Mouse (Mus musculus): Measurements from ENCODE around the gene Taf11. TPM values are rescaled to one million over a fixed set of nuclear protein-coding genes. Genes with fewer than 3 reads are reported as not detected.

The Taf11 gene
- polyA plus RNA-seq, 1 experiment: 45.2 TPM

DNA sequence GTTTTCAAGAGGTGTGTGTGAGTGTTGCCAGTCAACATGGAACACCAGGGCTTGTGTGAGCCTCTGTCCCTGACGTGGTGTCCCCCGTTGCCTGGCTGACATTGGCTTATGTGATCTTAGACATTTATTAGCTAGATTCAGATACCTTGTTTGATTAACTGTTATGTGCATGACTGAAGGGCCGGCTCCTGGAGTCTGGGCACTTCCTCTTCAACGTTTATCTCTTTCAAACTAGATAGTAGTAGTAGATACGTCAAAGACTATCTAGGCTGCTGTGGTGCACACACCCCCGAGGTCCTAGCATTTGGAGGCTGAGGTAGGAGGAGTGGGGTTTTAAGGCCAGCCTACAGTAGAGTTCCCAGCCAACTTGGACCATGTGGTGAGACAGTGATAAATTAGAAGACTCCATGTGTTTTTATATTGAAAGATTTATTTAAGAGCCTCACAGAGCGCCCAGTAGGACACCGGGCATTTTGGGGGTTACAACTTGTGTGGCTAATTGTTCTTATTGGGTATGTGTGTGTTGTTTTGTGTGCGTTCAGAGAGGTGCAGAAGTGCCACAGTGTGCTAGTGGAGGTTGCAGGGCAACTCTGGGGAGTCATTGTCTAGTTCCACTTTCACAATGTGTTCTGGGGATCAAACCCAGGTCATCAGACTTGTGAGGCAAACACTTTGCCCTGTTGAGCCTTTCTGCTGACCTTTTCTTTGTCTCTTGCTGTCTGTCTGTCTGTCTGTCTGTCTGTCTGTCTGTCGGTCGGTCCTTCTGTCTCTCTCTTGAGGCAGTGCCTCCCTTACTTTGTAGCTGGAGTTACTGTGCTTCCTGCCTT is 51.8 kb downstream of the Taf11 start:
- no peak for TF ChIP-seq CTCF (IDR thresholded peaks at IDR 0.05; ENCODE audit: extremely low read depth, insufficient read depth, low read length)
- TF ChIP-seq POLR2A (IDR thresholded peaks at IDR 0.05; ENCODE audit: extremely low read depth, insufficient read depth, low read length): no peak
- Histone ChIP-seq H3K27ac (ENCODE audit: insufficient read depth, low read length) (no peak overlapping the region), H3K4me1 (ENCODE audit: control insufficient read depth, insufficient read depth, low read length) (peaks cover 5% of the 10 kb centered on the region; the same call in 1 of the 2 replicates)

DNA sequence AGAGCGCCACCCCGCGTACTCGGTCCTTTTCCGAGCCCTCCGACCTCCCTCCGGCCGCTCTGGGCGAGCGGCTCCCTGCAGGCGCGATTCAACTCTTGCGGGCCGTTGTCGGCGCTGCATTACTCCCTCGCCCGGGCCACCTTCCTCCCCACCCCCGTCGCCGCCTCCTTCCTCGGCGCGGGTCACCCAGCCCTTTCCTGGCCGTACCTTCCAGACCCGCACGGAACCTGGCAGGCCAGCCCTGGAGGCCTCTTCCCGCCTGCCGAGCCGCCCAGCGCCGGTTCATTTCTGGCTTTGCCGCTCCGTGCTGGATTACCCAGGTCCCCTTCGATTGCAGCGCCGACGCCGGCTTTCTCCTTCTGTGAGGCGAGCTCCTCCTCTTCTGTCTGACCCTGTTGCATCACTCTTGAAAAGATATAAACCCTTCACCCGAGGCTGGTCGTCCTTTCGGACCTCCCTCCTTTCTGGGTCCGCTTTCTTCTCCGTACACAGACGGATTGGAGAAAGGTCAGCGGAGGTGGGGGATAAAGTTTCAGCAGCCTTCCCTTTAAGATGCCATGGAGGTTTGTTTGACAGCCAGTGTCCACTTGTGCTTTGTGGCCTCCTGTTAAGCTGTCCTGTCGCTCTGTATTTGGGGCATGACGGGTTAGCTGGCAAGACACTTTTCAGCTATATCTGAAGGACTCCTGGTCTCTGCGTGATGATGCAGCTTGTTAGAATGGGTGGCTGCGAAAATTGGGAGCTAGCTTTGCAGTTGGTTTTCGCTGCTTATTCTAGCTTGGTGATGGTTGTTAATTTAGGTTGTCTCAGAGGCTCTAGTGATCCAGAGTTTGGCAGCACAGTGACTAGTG is 52.6 kb downstream of the Taf11 start:
- 0 out of 2 replicates have a peak overlapping the region, but pooled peaks have one; percentile 30 for H3K27ac ChIP-seq (ENCODE audit: insufficient read depth, low read length)
- H3K4me3 ChIP-seq (ENCODE audit: insufficient read depth, low read length): peak overlapping the region; percentile 71
- H3K4me1 ChIP-seq (ENCODE audit: control insufficient read depth, insufficient read depth, low read length): peaks cover 5% of the 10 kb centered on the region; the same call in 1 of the 2 replicates
- no peak for TF ChIP-seq POLR2A (IDR thresholded peaks at IDR 0.05; ENCODE audit: extremely low read depth, insufficient read depth, low read length)
- no peak for TF ChIP-seq CTCF (IDR thresholded peaks at IDR 0.05; ENCODE audit: extremely low read depth, insufficient read depth, low read length)

More for the DNA sequence above, 51.8 kb downstream of the Taf11 start:
- peak overlapping the region; percentile 71 for H3K4me3 ChIP-seq (ENCODE audit: insufficient read depth, low read length)

DNA sequence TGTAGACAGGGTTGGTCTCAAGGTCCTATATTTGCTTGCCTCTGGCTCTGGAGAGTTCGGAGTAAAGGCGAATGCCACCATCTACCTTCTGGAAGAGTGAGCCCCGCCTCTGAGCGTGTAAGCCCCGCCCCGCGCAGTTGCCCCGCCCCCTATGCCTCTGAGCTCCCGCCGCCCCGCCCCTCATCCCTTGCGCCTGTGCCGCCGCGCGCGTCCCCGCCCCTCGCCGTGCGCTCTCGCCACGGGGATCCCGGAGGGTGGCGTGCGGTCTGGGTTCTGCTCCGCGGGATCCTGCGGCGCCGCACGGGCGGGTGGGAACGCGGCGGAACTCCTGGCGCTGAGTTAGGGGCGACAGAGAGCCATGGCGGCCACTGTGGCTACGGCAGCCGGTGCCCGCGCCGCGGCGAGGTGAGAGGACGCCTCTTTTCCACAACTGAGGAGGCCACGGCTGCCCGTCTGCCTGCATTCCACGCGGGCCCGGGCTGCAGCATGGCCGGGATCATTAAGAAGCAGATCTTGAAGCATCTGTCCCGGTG is 53.3 kb downstream of the Taf11 start, which contains the start of gene Uhrf1bp1:
Gene Uhrf1bp1, plus strand, starts transcription at position 177 of the 533 bp plus-strand sequence.
- Histone ChIP-seq H3K27ac (ENCODE audit: insufficient read depth, low read length) (0 out of 2 replicates have a peak within 1 kb of the TSS, but pooled peaks have one; percentile 30), H3K4me1 (ENCODE audit: control insufficient read depth, insufficient read depth, low read length) (peaks cover 5% of the 10 kb centered on the region; the same call in 1 of the 2 replicates), H3K4me3 (ENCODE audit: insufficient read depth, low read length) (peak within 1 kb of the TSS; percentile 71)
- TF ChIP-seq POLR2A (IDR thresholded peaks at IDR 0.05; ENCODE audit: extremely low read depth, insufficient read depth, low read length): peak; percentile 48; the same call in 1 of the 2 replicates
- TF ChIP-seq CTCF (IDR thresholded peaks at IDR 0.05; ENCODE audit: extremely low read depth, insufficient read depth, low read length): no peak

Other genes starting within 250 kb of the Taf11 start
- 0.61 and 0.91 TPM in 2 replicates for gene Spdef, start 180.9 kb downstream of the Taf11 start, polyA plus RNA-seq (2012; rRNA removed)
- gene D17Wsu92e, start 89.2 kb downstream of the Taf11 start, polyA plus RNA-seq (2012; rRNA removed): 196 and 207 TPM in 2 replicates
- 57.6 and 69.2 TPM in 2 replicates for gene Snrpc, start 71.7 kb downstream of the Taf11 start, polyA plus RNA-seq (2012; rRNA removed)
- 9.1 and 10.6 TPM in 2 replicates for gene Uhrf1bp1, start 53.4 kb downstream of the Taf11 start, polyA plus RNA-seq (2012; rRNA removed)
- gene Anks1, start 538 bp downstream of the Taf11 start, polyA plus RNA-seq (2012; rRNA removed): 35.8 and 39.8 TPM in 2 replicates
- 0.30 and 0.44 TPM in 2 replicates for gene Tcp11, start 170.8 kb upstream of the Taf11 start, polyA plus RNA-seq (2012; rRNA removed)
- 0.64 and 3.0 TPM in 2 replicates for gene Scube3, start 232.3 kb upstream of the Taf11 start, polyA plus RNA-seq (2012; rRNA removed)